Mouse (Mus musculus): ENCODE measurements around the gene Serinc1. TPM values are rescaled to one million over a fixed set of nuclear protein-coding genes. Genes with fewer than 3 reads are reported as not detected.
"Not testable (repeated sequence)": the region's sequence is repeated elsewhere in the genome, so short reads cannot be mapped to it uniquely, and the experiment has no call there.

Serinc1 gene
- polyA plus RNA-seq, 1 experiment, result 19.8 TPM

DNA sequence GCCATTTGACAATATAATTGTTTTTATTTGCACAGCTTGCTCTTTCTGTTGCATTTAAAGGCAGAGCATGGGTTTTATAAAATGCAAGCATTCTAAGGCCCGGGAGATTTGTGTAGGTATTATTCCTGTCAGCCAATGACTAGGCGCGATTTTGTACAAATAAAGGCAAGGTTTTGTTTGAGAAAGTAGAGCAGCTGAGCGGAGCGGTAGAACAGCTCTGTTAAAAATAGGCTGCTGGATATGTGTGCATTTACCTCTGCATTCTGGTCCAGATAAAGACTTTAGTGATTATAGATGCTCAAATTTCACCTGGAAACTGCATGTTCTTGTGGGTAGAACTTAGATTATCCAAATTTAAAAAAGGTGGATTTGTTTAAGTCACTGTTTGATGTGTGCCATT, 25.3 kb upstream of the Serinc1 start:
- no peaks in the 10 kb centered on the region for H3K36me3 ChIP-seq (ENCODE audit: control insufficient read depth, insufficient read depth, low read length)
- no peak overlapping the region for H3K27ac ChIP-seq (ENCODE audit: control insufficient read depth, insufficient read depth, low read depth, low read length)
- H3K27me3 ChIP-seq (ENCODE audit: control insufficient read depth, insufficient read depth, low read length), result no peaks in the 10 kb centered on the region
- H3K4me1 ChIP-seq (ENCODE audit: control insufficient read depth, insufficient read depth, low read length), result no peaks in the 10 kb centered on the region
- TF ChIP-seq CTCF (IDR thresholded peaks at IDR 0.05; ENCODE audit: control insufficient read depth, insufficient read depth, insufficient replicate concordance, low read depth, low read length), result no peak
- TF ChIP-seq POLR2A (IDR thresholded peaks at IDR 0.05; ENCODE audit: control insufficient read depth, low read depth, low read length), result no peak
- H3K4me3 ChIP-seq (ENCODE audit: control insufficient read depth, low read depth, low read length), result no peak overlapping the region

DNA sequence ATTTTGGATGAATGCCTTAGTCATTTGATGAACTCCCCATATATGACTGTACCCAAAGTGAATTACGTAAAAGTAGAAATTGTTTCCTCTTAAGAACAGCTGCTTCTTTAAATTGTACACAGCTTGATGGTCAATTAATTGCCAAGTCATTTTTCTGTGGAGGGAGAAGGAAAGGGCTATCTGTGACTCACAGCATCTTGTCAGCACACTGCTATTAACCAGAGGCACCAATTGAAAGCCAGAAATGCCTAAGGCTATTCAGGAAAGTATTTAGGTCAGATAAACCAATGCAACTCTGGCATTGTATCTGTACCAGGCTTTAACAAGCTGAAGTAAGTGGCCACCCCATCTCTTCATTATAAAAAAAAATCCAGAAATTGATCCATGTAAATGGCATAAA, 21.4 kb upstream of the Serinc1 start:
- TF ChIP-seq POLR2A (IDR thresholded peaks at IDR 0.05; ENCODE audit: control insufficient read depth, low read depth, low read length), result no peak
- TF ChIP-seq CTCF (IDR thresholded peaks at IDR 0.05; ENCODE audit: control insufficient read depth, insufficient read depth, insufficient replicate concordance, low read depth, low read length), result no peak
- H3K36me3 ChIP-seq (ENCODE audit: control insufficient read depth, insufficient read depth, low read length), result no peaks in the 10 kb centered on the region
- H3K27me3 ChIP-seq (ENCODE audit: control insufficient read depth, insufficient read depth, low read length), result no peaks in the 10 kb centered on the region
- H3K4me1 ChIP-seq (ENCODE audit: control insufficient read depth, insufficient read depth, low read length), result no peaks in the 10 kb centered on the region
- no peak overlapping the region for H3K4me3 ChIP-seq (ENCODE audit: control insufficient read depth, low read depth, low read length)
- H3K27ac ChIP-seq (ENCODE audit: control insufficient read depth, insufficient read depth, low read depth, low read length), result no peak overlapping the region

DNA sequence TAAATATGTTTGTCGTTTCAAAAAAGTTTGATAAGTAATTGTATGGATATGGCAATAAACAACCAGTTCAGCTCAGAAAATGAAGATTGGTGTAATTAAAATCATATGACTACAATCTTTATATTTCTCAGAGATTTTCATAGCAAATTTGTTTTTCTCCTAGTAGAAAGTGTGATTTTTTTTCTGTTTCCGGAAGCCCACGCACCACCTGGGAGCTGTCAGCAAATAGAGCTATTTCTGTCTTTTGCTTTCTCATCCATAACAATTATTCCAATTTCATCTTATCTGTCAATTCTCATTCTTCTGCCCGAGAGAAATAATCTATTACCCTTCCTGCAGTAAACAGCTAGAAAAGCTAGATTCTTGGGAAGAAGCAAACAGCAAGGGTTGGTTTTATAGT, 17.3 kb upstream of the Serinc1 start:
- no peaks in the 10 kb centered on the region for H3K36me3 ChIP-seq (ENCODE audit: control insufficient read depth, insufficient read depth, low read length)
- H3K27ac ChIP-seq (ENCODE audit: control insufficient read depth, insufficient read depth, low read depth, low read length), result no peak overlapping the region
- TF ChIP-seq POLR2A (IDR thresholded peaks at IDR 0.05; ENCODE audit: control insufficient read depth, low read depth, low read length) (no peak), CTCF (IDR thresholded peaks at IDR 0.05; ENCODE audit: control insufficient read depth, insufficient read depth, insufficient replicate concordance, low read depth, low read length) (no peak)
- H3K4me1 ChIP-seq (ENCODE audit: control insufficient read depth, insufficient read depth, low read length), result no peaks in the 10 kb centered on the region
- H3K4me3 ChIP-seq (ENCODE audit: control insufficient read depth, low read depth, low read length), result no peak overlapping the region
- no peaks in the 10 kb centered on the region for H3K27me3 ChIP-seq (ENCODE audit: control insufficient read depth, insufficient read depth, low read length)

DNA sequence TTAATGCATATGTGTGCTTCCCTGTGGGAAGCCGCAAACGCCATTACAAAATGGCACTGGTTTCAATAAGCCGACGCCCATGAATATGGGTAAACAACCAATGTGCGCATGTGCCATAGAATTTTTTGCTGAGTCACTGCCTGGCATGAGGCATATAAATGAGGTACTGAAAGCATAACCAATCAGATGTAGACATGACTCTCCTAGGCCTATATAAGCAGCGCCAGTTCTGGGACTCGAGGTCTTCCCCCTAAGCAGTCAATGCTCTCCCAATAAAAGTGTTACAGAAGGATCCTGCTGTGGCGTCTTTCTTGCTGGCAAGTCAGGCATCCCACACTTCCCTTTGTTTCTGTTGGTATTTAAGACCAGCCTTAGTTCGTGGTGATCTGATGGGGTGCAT, 11.6 kb upstream of the Serinc1 start:
- not testable (repeated sequence) for H3K4me1 ChIP-seq (ENCODE audit: control insufficient read depth, insufficient read depth, low read length); H3K27ac ChIP-seq (ENCODE audit: control insufficient read depth, insufficient read depth, low read depth, low read length); H3K4me3 ChIP-seq (ENCODE audit: control insufficient read depth, low read depth, low read length); H3K36me3 ChIP-seq (ENCODE audit: control insufficient read depth, insufficient read depth, low read length); H3K27me3 ChIP-seq (ENCODE audit: control insufficient read depth, insufficient read depth, low read length)

- Histone ChIP-seq H3K27me3 (ENCODE audit: control insufficient read depth, insufficient read depth, low read length) (no peaks in the 10 kb centered on the region), H3K4me3 (ENCODE audit: control insufficient read depth, low read depth, low read length) (peak overlapping the region; percentile 100), H3K36me3 (ENCODE audit: control insufficient read depth, insufficient read depth, low read length) (no peaks in the 10 kb centered on the region), H3K4me1 (ENCODE audit: control insufficient read depth, insufficient read depth, low read length) (no peaks in the 10 kb centered on the region; the same call in 1 of the 2 replicates), H3K27ac (ENCODE audit: control insufficient read depth, insufficient read depth, low read depth, low read length) (peak overlapping the region; percentile 92)
- TF ChIP-seq POLR2A (IDR thresholded peaks at IDR 0.05; ENCODE audit: control insufficient read depth, low read depth, low read length) (no peak), CTCF (IDR thresholded peaks at IDR 0.05; ENCODE audit: control insufficient read depth, insufficient read depth, insufficient replicate concordance, low read depth, low read length) (no peak)
Measured at GRCm38 (mm10) chr10:57531616-57532217, 613 bp downstream of the Serinc1 start.

DNA sequence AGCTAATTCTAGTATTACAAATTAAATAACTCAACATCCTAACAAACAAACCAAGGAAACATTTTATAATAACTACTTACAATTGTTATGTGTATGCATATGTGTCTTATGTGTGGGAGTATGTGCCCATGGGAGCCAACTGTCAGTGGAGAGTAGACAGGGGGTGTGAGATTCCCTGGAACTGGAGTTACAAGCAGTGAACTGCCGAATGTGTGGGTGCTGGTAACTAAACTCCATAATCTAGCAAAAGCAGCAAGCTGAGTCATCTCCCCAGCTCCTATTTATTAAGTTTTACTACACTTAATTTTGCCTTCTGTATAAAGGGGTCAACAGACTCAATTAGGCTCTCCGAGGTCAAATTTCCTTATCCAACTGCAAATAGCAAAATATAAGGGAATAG, 1.3 kb downstream of the Serinc1 start:
- Histone ChIP-seq H3K36me3 (ENCODE audit: control insufficient read depth, insufficient read depth, low read length) (no peaks in the 10 kb centered on the region), H3K4me1 (ENCODE audit: control insufficient read depth, insufficient read depth, low read length) (no peaks in the 10 kb centered on the region; the same call in 1 of the 2 replicates), H3K27me3 (ENCODE audit: control insufficient read depth, insufficient read depth, low read length) (no peaks in the 10 kb centered on the region), H3K27ac (ENCODE audit: control insufficient read depth, insufficient read depth, low read depth, low read length) (no peak overlapping the region), H3K4me3 (ENCODE audit: control insufficient read depth, low read depth, low read length) (no peak overlapping the region)
- TF ChIP-seq CTCF (IDR thresholded peaks at IDR 0.05; ENCODE audit: control insufficient read depth, insufficient read depth, insufficient replicate concordance, low read depth, low read length), result no peak
- TF ChIP-seq POLR2A (IDR thresholded peaks at IDR 0.05; ENCODE audit: control insufficient read depth, low read depth, low read length), result no peak

GRCm38 (mm10) chr10:57526469-57526868, 5.9 kb downstream of the Serinc1 start:
- Histone ChIP-seq H3K4me3 (ENCODE audit: control insufficient read depth, low read depth, low read length) (no peak overlapping the region), H3K27me3 (ENCODE audit: control insufficient read depth, insufficient read depth, low read length) (no peaks in the 10 kb centered on the region), H3K27ac (ENCODE audit: control insufficient read depth, insufficient read depth, low read depth, low read length) (no peak overlapping the region), H3K4me1 (ENCODE audit: control insufficient read depth, insufficient read depth, low read length) (no peaks in the 10 kb centered on the region; the same call in 1 of the 2 replicates), H3K36me3 (ENCODE audit: control insufficient read depth, insufficient read depth, low read length) (peaks cover 2% of the 10 kb centered on the region)
- no peak for TF ChIP-seq CTCF (IDR thresholded peaks at IDR 0.05; ENCODE audit: control insufficient read depth, insufficient read depth, insufficient replicate concordance, low read depth, low read length)

GRCm38 (mm10) chr10:57515278-57515677, 17.1 kb downstream of the Serinc1 start:
- TF ChIP-seq POLR2A (IDR thresholded peaks at IDR 0.05; ENCODE audit: control insufficient read depth, low read depth, low read length), result no peak
- TF ChIP-seq CTCF (IDR thresholded peaks at IDR 0.05; ENCODE audit: control insufficient read depth, insufficient read depth, insufficient replicate concordance, low read depth, low read length), result no peak
- no peaks in the 10 kb centered on the region for H3K36me3 ChIP-seq (ENCODE audit: control insufficient read depth, insufficient read depth, low read length)
- H3K4me1 ChIP-seq (ENCODE audit: control insufficient read depth, insufficient read depth, low read length), result no peaks in the 10 kb centered on the region
- no peak overlapping the region for H3K4me3 ChIP-seq (ENCODE audit: control insufficient read depth, low read depth, low read length)
- H3K27me3 ChIP-seq (ENCODE audit: control insufficient read depth, insufficient read depth, low read length), result no peaks in the 10 kb centered on the region
- H3K27ac ChIP-seq (ENCODE audit: control insufficient read depth, insufficient read depth, low read depth, low read length), result no peak overlapping the region
